Mouse (Mus musculus): ENCODE results near the gene Thsd4.

The Thsd4 gene

GRCm38 (mm10) chr9:60259626-60260025 lies 262.2 kb downstream of the Thsd4 start:
- no peak for DNase-seq

- no peak for DNase-seq
These were observed 270.1 kb downstream of the Thsd4 start for GRCm38 (mm10) chr9:60251765-60252164.

- no peak for DNase-seq
These were observed 271.4 kb downstream of the Thsd4 start for GRCm38 (mm10) chr9:60250403-60250802.

DNA sequence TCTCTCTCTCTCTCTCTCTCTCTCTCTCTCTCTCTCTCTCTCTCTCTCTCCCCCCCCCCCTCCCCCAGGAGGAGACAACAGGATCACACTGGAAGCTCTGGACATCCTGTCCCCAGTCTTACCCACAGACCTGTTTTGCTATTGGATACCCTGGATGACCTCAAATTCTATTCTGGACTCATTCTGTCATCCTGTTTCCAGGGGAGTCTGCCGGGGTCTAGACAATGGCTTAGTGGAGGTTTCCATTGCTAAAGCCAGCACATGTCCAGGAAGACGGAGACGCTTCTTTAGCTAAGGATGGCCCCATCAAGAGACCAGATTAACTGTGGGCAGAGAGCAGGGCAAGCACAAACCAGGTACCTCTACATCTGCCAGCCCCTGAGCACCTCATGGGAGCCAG lies 273.8 kb downstream of the Thsd4 start:
- DNase-seq, result no peak

GRCm38 (mm10) chr9:60244943-60245342 lies 276.9 kb downstream of the Thsd4 start:
- DNase-seq, result peak; percentile 64 to 80

DNA sequence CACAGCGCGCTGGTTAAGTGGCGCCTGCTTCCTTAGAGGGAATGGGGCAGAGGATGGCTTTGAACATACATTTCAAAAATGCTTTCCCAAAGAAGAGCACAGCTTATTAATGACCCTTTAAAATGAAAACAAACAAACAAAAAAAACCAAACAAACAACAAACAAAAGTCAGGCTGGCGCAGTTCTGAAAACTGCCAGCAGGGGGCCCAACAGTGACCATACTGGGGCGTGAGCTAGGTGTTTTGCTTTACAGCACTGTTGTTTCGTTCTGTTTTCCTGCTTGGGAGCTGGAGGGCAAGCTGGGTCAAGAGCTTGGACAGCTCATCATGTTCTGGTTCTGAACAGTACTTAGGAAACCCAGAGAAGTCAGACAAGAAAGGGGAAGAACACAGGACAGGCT lies 278.3 kb downstream of the Thsd4 start:
- DNase-seq, result peak; percentile 13 to 24

DNA sequence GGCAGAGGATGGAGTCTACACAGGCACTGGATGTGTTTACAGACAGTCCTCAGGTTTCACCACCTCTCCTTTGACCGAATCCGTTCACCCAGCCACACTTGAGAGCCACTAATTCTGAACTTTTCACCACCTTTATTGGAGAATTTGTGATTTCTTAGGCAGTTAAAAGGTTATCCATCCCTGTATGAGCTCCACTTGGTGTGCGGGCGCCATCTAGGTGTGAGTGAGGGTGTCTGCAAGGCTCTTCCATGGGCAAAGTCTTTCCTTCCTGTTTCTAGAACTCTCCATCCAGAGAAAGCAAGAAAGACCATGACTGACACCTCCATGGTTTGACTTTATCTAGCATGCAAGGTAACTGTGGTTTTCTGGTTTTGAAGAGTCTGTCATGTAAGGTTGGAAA lies 284.2 kb downstream of the Thsd4 start:
- DNase-seq, result peak; percentile 10 to 24

GRCm38 (mm10) chr9:60236155-60236554 lies 285.7 kb downstream of the Thsd4 start:
- DNase-seq, result no peak

GRCm38 (mm10) chr9:60234233-60235115 lies 287.4 kb downstream of the Thsd4 start:
- no peak for DNase-seq

DNA sequence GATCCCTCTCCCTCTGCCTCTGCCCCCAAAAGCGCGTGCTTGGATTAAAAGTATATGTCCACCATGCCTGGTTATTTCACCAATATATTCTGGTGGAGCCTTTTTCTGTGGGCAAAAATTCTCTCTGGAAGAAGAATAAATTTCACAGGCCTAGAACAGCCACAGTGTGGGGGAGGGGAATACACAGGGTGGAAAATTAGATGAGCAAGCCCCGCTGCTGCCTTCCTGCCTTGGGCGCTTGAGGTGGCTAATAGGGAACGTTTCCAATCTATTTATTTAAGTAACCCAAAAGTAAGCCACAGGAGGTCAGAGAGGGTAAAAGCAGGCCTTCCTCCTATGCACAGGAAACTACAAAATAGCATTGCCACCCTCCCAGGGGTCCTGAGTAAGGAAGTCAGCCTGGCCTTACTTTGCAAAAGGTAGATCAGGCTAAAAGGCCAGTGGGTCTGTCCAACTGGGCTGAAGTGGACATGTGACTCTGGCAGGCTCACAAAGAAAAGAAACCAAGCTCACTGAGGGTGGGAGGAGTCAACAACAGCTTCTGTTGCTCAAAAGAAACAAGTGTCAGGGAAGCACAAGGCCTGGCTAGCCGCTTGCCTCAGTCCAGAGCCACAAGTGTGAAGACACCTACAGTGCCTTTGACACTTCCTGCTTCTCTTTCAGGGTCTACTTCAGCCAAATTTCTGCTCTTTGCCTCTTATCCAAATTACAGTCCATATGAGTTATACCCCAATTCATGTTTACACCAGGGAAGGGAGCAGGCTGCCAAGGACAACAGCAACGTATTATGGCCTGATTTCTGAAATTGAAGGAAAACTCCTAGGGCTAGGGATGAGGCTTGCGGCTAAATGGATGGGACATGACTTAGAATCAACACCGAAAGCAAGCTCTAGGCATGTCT lies 289.6 kb downstream of the Thsd4 start:
- no peak for DNase-seq

DNA sequence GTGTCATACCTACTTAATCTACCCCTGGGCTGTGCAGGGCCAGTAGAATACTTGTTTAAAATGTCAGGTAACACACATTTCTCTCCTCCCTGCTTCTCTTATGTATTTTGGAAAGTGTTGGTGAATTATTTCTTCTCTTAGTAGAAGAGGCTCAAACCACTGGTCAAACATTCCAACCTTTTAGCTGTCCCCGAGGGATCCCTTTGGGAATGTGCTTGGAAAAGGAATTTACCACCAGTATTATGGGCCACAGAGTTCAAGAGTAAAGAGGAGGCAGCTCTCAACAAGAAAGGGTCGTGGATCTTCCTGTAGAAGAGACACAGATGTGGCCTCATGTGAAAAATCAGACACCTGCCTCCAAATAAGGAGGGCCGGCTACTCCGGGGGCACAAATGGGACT lies 292.4 kb downstream of the Thsd4 start:
- no peak for DNase-seq

DNA sequence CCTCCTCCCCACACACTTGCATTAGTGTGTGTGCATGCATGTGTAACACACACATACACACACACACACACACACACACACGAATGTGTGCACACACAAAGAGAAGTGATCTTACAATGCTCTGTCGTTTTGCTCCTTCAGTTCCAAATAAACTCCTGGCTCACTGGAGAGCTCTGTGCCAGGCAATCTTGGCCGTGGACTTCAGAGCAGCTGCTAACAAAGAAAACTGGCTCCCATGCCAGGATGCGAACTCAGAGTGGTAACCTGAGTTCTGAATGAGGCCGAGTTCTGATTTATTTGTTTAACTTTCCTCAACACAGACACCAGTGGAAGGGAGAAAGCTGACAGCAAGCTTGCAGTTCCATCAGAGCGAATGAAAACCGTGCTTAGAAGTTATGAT lies 294.1 kb downstream of the Thsd4 start:
- DNase-seq, result no peak

DNA sequence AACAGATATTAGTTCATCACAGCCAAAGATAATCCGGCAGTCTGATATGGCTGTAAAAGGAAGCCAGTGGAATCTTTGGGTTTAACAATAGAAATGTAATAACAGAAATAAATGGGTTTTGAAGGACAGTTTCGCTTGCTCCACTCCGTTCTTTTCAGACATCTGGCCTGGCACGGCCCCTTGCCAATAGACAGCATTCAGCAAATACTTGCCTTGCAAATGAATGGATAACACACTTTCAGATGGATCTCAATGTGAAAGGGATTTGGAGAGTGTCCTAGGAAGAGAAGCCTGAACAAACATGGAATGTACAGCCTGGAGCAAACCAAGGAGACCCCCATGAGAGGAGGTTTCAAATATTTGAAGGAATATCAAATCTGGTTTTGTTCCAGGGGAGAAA lies 295.2 kb downstream of the Thsd4 start:
- DNase-seq, result no peak

GRCm38 (mm10) chr9:60226155-60226554 lies 295.7 kb downstream of the Thsd4 start:
- no peak for DNase-seq

GRCm38 (mm10) chr9:60225453-60225852 lies 296.4 kb downstream of the Thsd4 start:
- no peak for DNase-seq

DNA sequence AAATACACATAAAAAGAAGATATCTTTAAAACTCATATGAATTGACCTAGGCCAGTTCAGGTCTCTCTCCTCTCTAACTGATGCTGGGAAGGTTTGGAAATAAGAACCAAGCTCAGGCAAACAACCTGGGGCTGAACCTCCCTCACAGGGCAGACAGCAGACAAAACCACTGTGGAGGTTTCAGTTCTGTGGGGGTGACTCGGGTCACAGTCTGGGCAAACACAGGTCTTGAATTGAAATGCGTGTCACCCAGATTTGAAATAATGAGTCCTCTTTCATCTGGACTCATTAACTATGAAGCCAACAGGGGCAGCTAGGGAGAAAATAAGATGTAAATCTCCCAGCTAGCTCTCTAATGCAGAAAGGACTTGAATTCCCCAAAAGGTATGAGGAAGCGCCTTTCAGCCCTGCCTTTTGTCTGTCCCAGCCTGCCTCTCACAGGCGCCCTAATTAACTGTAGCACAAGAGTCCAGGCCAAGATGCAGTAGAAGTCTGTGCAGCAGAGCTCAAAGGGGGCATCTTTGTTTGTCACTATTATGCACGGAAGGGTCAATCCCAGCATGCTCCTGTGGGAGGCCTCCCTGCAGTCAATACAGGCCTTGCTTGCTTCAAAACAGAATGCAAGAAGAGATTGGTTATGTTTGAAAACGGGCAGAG lies 297.7 kb downstream of the Thsd4 start:
- no peak for DNase-seq

- DNase-seq, result no peak
These were observed 301.4 kb downstream of the Thsd4 start for GRCm38 (mm10) chr9:60220431-60220830.

GRCm38 (mm10) chr9:60218396-60218795 lies 303.4 kb downstream of the Thsd4 start:
- DNase-seq, result no peak

- DNase-seq, result no peak
These were observed 305.8 kb downstream of the Thsd4 start for GRCm38 (mm10) chr9:60216029-60216428.

DNA sequence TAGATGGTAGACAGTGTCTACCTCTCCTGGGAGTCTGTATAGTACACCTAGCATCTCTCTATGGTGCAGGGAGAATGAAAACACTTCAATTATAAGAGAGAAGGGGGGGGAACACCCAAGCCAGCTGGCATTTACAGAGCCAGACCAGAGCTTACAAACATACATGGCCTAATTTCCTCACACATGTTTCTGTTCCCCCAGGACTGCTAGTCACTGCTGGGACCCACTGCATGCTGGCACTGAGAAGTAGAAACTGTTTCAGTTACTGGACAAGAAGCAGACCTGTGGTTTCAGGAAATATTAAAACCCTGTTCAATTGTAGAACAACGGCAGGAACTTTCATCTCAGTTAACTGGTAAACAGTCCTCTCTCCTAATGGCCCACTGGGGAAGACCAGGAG lies 308.7 kb downstream of the Thsd4 start:
- DNase-seq, result no peak

- DNase-seq, result no peak
These were observed 313.0 kb downstream of the Thsd4 start for GRCm38 (mm10) chr9:60208843-60209242.

- DNase-seq, result no peak
These were observed 318.7 kb downstream of the Thsd4 start for GRCm38 (mm10) chr9:60203141-60203540.

- DNase-seq, result no peak
These were observed 321.4 kb downstream of the Thsd4 start for GRCm38 (mm10) chr9:60200436-60200835.

Measured in cerebellum, adult 18-20 months (tissue).